Mouse (Mus musculus) splenic B cell, adult 2 months (primary cell): ENCODE measurements around the gene Rundc3a.

Experiments
- DNase-seq: peaks from one replicate; pipeline ENCODE4 v3.0.0-alpha.2; 2011; ENCODE audit warnings: low read depth, low spot score
- H3K27me3 ChIP-seq: 2 replicates; pipeline ENCODE4 v1.6.1; 2012; ENCODE audit warnings: mild to moderate bottlenecking, low read length, moderate library complexity, mixed read lengths; ENCODE audit not compliant: control insufficient read depth, poor library complexity, insufficient read depth, severe bottlenecking
- H3K36me3 ChIP-seq: 2 replicates; pipeline ENCODE4 v1.6.1; 2012; ENCODE audit warnings: mild to moderate bottlenecking, low read length, moderate library complexity, mixed read lengths; ENCODE audit not compliant: control insufficient read depth, poor library complexity, insufficient read depth, severe bottlenecking

Rundc3a gene

GRCm38 (mm10) chr11:102394421-102395124, 1.4 kb downstream of the Rundc3a start:
- Histone ChIP-seq H3K36me3 (no peaks in the 10 kb centered on the region), H3K27me3 (no peaks in the 10 kb centered on the region)
- no peak for DNase-seq

- H3K36me3 ChIP-seq, result no peaks in the 10 kb centered on the region
- DNase-seq, result no peak
- H3K27me3 ChIP-seq, result no peaks in the 10 kb centered on the region
These were observed 2.0 kb downstream of the Rundc3a start for GRCm38 (mm10) chr11:102395250-102395649.

- no peak for DNase-seq
- Histone ChIP-seq H3K36me3 (no peaks in the 10 kb centered on the region), H3K27me3 (no peaks in the 10 kb centered on the region)
These were observed 3.1 kb downstream of the Rundc3a start for GRCm38 (mm10) chr11:102396263-102396662.

GRCm38 (mm10) chr11:102396671-102397141, 3.5 kb downstream of the Rundc3a start:
- Histone ChIP-seq H3K36me3 (no peaks in the 10 kb centered on the region), H3K27me3 (no peaks in the 10 kb centered on the region)
- DNase-seq, result no peak

GRCm38 (mm10) chr11:102398007-102398825, 5.0 kb downstream of the Rundc3a start:
- no peaks in the 10 kb centered on the region for H3K27me3 ChIP-seq
- peaks cover 3% of the 10 kb centered on the region; the same call in 1 of the 2 replicates for H3K36me3 ChIP-seq
- no peak for DNase-seq

GRCm38 (mm10) chr11:102399107-102399506, 5.9 kb downstream of the Rundc3a start:
- no peaks in the 10 kb centered on the region for H3K27me3 ChIP-seq
- peaks cover 3% of the 10 kb centered on the region; the same call in 1 of the 2 replicates for H3K36me3 ChIP-seq
- DNase-seq, result no peak

- H3K27me3 ChIP-seq, result no peaks in the 10 kb centered on the region
- H3K36me3 ChIP-seq, result peaks cover 3% of the 10 kb centered on the region; the same call in 1 of the 2 replicates
- DNase-seq, result no peak
These were observed 6.4 kb downstream of the Rundc3a start for GRCm38 (mm10) chr11:102399610-102400072.

- Histone ChIP-seq H3K27me3 (no peaks in the 10 kb centered on the region), H3K36me3 (peaks cover 3% of the 10 kb centered on the region; the same call in 1 of the 2 replicates)
- no peak for DNase-seq
These were observed 7.4 kb downstream of the Rundc3a start for GRCm38 (mm10) chr11:102400513-102401084.

- no peak for DNase-seq
- no peaks in the 10 kb centered on the region for H3K27me3 ChIP-seq
- H3K36me3 ChIP-seq, result peaks cover 3% of the 10 kb centered on the region; the same call in 1 of the 2 replicates
These were observed 8.8 kb downstream of the Rundc3a start for GRCm38 (mm10) chr11:102401898-102402500.

GRCm38 (mm10) chr11:102403657-102404056, 10.5 kb downstream of the Rundc3a start:
- H3K27me3 ChIP-seq, result no peaks in the 10 kb centered on the region
- peaks cover 3% of the 10 kb centered on the region; the same call in 1 of the 2 replicates for H3K36me3 ChIP-seq
- DNase-seq, result no peak

GRCm38 (mm10) chr11:102404161-102405010, 11.2 kb downstream of the Rundc3a start:
- Histone ChIP-seq H3K36me3 (peaks cover 3% of the 10 kb centered on the region; the same call in 1 of the 2 replicates), H3K27me3 (no peaks in the 10 kb centered on the region)
- DNase-seq, result no peak

GRCm38 (mm10) chr11:102405544-102406285, 12.5 kb downstream of the Rundc3a start:
- Histone ChIP-seq H3K27me3 (no peaks in the 10 kb centered on the region), H3K36me3 (peaks cover 3% of the 10 kb centered on the region; the same call in 1 of the 2 replicates)
- DNase-seq, result no peak

GRCm38 (mm10) chr11:102406401-102406800, 13.2 kb downstream of the Rundc3a start:
- Histone ChIP-seq H3K36me3 (peaks cover 3% of the 10 kb centered on the region; the same call in 1 of the 2 replicates), H3K27me3 (no peaks in the 10 kb centered on the region)
- DNase-seq, result no peak
